Mouse (Mus musculus) megakaryocyte, embryonic 14.5 days (primary cell): Measurements from ENCODE around the gene Zfp367. TPM values are rescaled to one million over a fixed set of nuclear protein-coding genes. Genes with fewer than 3 reads are reported as not detected.

Source experiments
- H3K27me3 ChIP-seq: replicated peaks from 2 replicates; pipeline ENCODE3; 2012; ENCODE audit warnings: inconsistent platforms
- H3K36me3 ChIP-seq: replicated peaks from 2 replicates; pipeline ENCODE3; 2012; ENCODE audit warnings: low read length, inconsistent platforms, mixed read lengths
- H3K4me1 ChIP-seq: 2 replicates; pipeline ENCODE4 v1.6.1; 2012; ENCODE audit warnings: inconsistent platforms
- H3K4me3 ChIP-seq: replicated peaks from 2 replicates; pipeline ENCODE3; 2012; ENCODE audit warnings: moderate library complexity, mild to moderate bottlenecking, inconsistent platforms
- H3K9me3 ChIP-seq: 2 replicates; pipeline ENCODE4 v1.6.1; 2012; ENCODE audit warnings: inconsistent platforms
- FLI1 ChIP-seq: IDR thresholded peaks from 2 replicates; pipeline ENCODE4 v1.6.1; 2012; ENCODE audit warnings: low read length, inconsistent platforms, mixed read lengths
- GATA1 ChIP-seq: IDR thresholded peaks from 3 replicates; pipeline ENCODE4 v1.6.1; 2012; ENCODE audit warnings: mixed read lengths, low read length, inconsistent platforms, borderline replicate concordance
- polyA plus RNA-seq: library from polyadenylated mRNA; stranded (reverse); fragments of >175 nt; gene quantifications from 2 replicates; pipeline ENCODE4 v1.2.3, GENCODE M21; 2012; ENCODE audit warnings: low replicate concordance; ENCODE audit not compliant: insufficient read depth

The Zfp367 gene
- polyA plus RNA-seq, 1 experiment = 2.1 TPM

DNA sequence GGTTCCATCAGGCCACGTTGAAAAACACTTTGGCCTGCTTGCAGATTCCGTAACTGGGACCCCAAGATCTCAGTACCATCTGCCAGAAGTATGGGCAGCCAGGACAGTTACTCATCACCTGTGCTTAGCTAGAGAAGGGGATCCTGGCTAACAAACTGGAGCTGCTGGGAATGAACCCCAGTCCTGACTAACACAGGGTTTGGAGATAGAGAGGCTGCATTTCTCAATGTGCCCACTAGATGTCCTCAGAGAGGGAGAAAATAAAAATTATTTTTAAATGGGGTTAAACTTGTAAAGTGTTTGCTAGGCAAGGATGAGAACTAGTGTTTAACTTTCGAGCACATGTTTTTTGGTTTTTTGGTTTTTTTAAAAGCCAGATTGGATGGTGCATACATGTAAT, 52.8 kb downstream of the Zfp367 start:
- Histone ChIP-seq H3K4me1 (peaks cover 4% of the 10 kb centered on the region; the same call in 1 of the 2 replicates), H3K36me3 (peaks cover 24% of the 10 kb centered on the region), H3K4me3 (no peak overlapping the region), H3K27me3 (no peaks in the 10 kb centered on the region), H3K9me3 (no peaks in the 10 kb centered on the region)
- TF ChIP-seq GATA1 (no peak), FLI1 (no peak)

DNA sequence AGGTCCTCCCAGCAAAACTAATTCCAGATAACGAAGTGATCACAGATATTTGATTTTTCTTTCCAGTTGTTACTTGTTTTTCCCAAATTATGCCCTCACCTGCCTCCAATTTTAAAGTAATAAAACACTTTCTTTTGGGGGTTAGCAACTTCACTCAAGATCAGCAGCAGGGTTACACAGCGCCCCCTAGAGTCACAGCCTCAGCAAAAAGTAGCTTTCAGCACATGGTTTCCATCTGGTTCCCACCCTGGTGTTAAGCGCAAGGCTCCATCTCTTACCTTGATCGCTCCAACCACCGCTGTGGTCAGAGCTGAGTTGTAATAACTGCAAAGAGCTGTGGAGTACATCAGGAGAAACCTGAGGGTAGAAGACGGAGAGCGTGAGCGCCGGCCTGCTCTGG, 54.0 kb downstream of the Zfp367 start:
- no peak for TF ChIP-seq GATA1
- TF ChIP-seq FLI1 = no peak
- Histone ChIP-seq H3K4me1 (peaks cover 4% of the 10 kb centered on the region; the same call in 1 of the 2 replicates), H3K4me3 (no peak overlapping the region), H3K9me3 (no peaks in the 10 kb centered on the region), H3K27me3 (no peaks in the 10 kb centered on the region), H3K36me3 (peaks cover 16% of the 10 kb centered on the region)

DNA sequence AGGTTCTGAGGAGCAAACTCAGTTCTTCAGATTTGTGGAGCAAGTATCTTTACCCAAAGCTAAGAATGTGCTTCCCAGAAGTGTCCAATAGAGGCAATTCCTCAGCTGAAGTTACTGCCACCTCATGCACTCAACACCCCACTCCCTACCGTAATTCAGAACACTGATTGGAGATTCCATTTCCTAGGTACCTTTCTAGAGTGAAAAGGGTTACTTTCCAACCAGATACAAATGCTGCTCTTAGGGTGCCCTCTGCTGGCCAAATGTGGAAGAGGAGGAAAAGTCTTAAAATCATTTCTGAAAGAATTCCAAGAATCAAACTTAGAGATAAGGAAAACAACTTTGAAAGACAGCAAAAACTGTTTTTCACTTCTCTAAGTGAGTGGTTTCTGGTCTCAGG, 59.7 kb downstream of the Zfp367 start:
- TF ChIP-seq FLI1 (no peak), GATA1 (no peak)
- peaks cover 4% of the 10 kb centered on the region; the same call in 1 of the 2 replicates for H3K4me1 ChIP-seq
- peaks cover 9% of the 10 kb centered on the region for H3K36me3 ChIP-seq
- no peaks in the 10 kb centered on the region for H3K9me3 ChIP-seq
- H3K4me3 ChIP-seq = no peak overlapping the region
- peaks cover 7% of the 10 kb centered on the region for H3K27me3 ChIP-seq

DNA sequence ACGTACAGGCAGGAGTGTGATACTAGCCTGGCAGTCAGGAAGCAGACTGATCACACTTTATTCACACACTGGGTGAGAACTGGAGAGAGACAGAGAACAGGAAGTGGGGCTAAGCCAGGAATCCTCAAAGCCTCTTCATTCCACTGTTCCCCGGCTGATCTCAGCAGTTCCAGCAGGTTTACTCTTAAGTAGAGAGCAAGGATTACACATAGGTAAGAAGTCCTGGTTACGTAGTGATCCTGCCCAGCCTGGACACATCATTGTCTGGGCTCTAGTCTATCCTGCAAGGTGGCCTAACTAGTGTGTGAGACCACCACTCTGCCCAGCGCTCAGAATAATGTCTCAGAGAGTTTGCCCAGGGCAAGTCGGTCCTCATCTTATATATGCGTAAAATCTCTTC, 60.2 kb downstream of the Zfp367 start:
- Histone ChIP-seq H3K36me3 (peaks cover 7% of the 10 kb centered on the region), H3K4me3 (no peak overlapping the region), H3K4me1 (peaks cover 4% of the 10 kb centered on the region; the same call in 1 of the 2 replicates), H3K9me3 (no peaks in the 10 kb centered on the region), H3K27me3 (peaks cover 7% of the 10 kb centered on the region)
- TF ChIP-seq FLI1 = no peak
- no peak for TF ChIP-seq GATA1

DNA sequence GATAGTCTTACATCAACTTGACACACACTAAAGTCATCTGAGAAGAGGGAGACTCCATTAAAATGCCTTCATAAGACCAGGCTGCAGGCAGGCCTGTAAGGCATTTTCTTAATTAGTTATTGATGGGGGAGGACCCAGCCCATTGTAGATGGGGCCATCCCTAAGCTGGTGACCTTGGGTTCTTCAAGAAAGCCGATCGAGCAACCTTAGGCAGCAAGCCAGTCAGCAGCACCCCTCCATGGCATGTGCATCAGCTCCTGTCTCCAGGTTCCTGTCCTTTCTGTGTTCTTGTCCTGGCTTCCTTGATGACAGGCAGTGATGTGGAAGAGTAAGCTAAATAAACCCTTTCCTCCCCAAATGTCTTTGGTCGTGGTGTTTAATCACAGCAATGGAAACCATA, 60.9 kb downstream of the Zfp367 start:
- TF ChIP-seq FLI1 (no peak), GATA1 (no peak)
- Histone ChIP-seq H3K36me3 (peaks cover 4% of the 10 kb centered on the region), H3K4me3 (no peak overlapping the region), H3K4me1 (peaks cover under 1% of the 10 kb centered on the region; the same call in 1 of the 2 replicates), H3K9me3 (no peaks in the 10 kb centered on the region), H3K27me3 (peaks cover 10% of the 10 kb centered on the region)

DNA sequence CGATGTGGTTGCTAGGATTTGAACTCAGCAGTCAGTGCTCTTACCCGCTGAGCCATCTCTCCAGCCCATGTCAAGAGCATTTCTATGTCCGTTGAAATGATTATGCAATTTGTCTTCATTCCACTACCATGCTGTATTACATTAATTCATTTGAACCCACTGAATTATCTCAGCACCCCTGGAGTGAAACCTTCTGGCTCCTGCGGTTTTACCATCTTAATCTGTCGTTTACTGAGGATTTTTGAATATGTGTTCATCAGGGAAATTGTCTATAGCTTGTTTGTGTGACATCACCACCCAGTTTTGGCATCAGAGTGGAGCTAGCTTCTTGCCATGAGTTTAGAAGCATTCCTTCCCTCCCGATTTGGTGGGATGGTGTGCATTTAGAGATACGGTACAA, 62.0 kb downstream of the Zfp367 start:
- Histone ChIP-seq H3K36me3 (no peaks in the 10 kb centered on the region), H3K9me3 (no peaks in the 10 kb centered on the region), H3K4me1 (no peaks in the 10 kb centered on the region; the same call in 1 of the 2 replicates), H3K27me3 (peaks cover 10% of the 10 kb centered on the region), H3K4me3 (no peak overlapping the region)
- TF ChIP-seq FLI1 = no peak
- TF ChIP-seq GATA1 = no peak

DNA sequence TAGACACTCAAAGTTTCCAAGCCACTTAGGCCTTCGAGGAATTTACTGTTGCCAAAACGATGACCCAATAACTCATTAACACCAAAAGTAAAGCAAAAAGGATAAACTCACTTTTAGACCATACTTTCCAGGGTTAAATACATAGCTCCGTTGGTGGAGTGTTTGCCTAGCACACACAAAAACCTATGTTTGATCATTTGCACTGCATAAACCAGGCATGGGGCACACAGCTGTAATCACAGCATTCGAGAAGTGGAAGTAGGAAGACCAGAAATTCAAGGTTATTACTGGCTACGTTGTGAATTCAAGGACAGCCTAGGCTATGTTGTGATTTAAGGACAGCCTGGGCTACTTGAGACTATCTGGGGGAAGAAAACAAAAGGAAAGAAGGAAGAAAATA, 62.7 kb downstream of the Zfp367 start:
- no peak for TF ChIP-seq FLI1
- TF ChIP-seq GATA1 = no peak
- Histone ChIP-seq H3K4me3 (no peak overlapping the region), H3K36me3 (no peaks in the 10 kb centered on the region), H3K9me3 (no peaks in the 10 kb centered on the region), H3K4me1 (no peaks in the 10 kb centered on the region; the same call in 1 of the 2 replicates), H3K27me3 (peaks cover 10% of the 10 kb centered on the region)

DNA sequence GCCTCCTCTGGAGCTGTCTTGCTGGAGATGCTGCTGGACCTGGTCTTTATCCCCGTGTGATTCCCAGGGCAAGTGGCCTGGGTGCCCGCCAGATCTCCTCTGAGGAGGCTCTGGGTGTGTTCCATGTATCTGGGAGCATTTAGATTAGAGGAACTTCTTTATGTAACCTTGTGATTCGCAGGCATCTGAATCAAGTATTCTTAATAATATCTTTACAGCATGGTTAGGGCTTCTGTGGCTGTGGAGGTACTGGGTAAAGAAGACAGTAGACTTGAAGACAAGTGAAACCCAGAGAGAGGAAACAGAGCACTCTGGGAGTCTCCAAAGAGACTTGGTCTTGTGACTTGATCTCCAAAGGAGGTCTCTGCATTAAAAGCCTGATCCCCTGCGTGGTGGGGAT, 63.9 kb downstream of the Zfp367 start, which contains the start of gene Hsd17b3:
TSS of gene Hsd17b3 (minus strand) at position 101 of the 400 bp plus-strand sequence.
- Histone ChIP-seq H3K9me3 (no peaks in the 10 kb centered on the region), H3K4me1 (no peaks in the 10 kb centered on the region; the same call in 1 of the 2 replicates), H3K4me3 (no peak within 1 kb of the TSS), H3K36me3 (no peaks in the 10 kb centered on the region), H3K27me3 (peaks cover 10% of the 10 kb centered on the region)
- no peak for TF ChIP-seq GATA1
- no peak for TF ChIP-seq FLI1

DNA sequence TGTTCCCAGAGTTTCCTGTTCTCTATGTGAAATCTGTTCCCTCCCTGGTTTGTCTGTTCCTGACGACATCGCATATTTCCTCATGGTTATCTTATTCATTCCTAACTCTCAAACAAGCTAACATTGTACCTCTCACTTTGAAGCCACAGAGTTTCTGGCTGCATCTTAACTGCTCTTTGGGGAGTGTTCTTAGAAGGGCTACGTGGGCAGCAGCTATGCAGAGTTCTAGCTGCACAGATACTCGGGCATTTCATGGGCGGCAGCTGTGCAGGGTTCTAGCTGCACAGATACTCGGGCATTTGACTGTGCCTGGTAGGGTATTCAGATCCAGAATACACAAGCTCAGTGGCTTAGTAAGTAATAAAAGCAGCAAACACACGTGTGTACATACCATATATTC, 64.9 kb downstream of the Zfp367 start:
- no peaks in the 10 kb centered on the region for H3K36me3 ChIP-seq
- H3K27me3 ChIP-seq = peaks cover 13% of the 10 kb centered on the region
- TF ChIP-seq FLI1 = no peak
- no peak for TF ChIP-seq GATA1
- no peaks in the 10 kb centered on the region for H3K9me3 ChIP-seq
- H3K4me1 ChIP-seq = no peaks in the 10 kb centered on the region
- no peak overlapping the region for H3K4me3 ChIP-seq

DNA sequence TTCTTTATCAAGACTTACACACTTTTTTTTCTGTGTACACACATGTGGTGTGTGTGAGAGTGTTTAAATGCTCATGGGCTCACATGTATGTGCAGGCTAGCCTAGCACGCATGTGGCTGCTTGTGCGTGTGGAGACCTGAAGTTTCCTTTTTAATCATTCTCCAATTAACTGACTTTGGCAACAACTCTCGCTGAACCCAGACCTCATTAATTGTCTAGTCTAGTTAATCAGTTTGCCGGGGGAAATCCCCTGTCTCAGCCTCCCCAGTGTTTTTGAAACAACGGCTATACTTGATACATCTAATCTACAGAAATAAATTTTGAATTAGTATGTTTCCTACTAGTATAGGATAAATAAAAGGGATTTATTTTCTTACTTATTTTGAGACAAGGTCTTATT, 67.0 kb downstream of the Zfp367 start:
- Histone ChIP-seq H3K9me3 (no peaks in the 10 kb centered on the region), H3K4me3 (no peak overlapping the region), H3K36me3 (no peaks in the 10 kb centered on the region), H3K4me1 (no peaks in the 10 kb centered on the region), H3K27me3 (peaks cover 20% of the 10 kb centered on the region)
- no peak for TF ChIP-seq FLI1
- TF ChIP-seq GATA1 = no peak

DNA sequence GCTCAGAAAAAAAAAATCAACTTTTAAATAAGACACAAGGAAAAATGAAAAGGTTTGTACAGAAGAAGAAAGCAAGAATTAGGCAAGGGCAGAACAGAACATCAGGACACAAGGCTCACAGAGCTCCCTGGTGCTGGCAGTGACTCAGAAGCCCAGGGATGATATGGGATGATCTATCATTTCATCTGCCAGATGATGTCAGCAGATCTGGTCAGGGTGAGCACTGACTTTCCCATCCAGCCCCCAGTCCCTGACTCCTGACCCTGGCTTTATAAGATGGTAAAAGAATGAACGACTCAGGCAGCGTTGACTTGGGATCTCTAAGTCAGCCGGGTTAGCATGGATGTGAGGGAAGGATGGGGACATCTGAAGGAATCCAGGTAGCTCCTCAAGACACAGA, 69.7 kb downstream of the Zfp367 start:
- Histone ChIP-seq H3K4me3 (no peak overlapping the region), H3K36me3 (no peaks in the 10 kb centered on the region), H3K4me1 (peaks cover 5% of the 10 kb centered on the region; the same call in 1 of the 2 replicates), H3K27me3 (peaks cover 25% of the 10 kb centered on the region), H3K9me3 (no peaks in the 10 kb centered on the region)
- TF ChIP-seq GATA1 (no peak), FLI1 (no peak)

Other genes with a start within 250 kb of the Zfp367 start
- not detected in 2 replicates for gene Hsd17b3, start 64.0 kb downstream of the Zfp367 start, polyA plus RNA-seq
- 12.2 TPM in 1 of 2 replicates, not detected in the other for gene Slc35d2, start 23.8 kb downstream of the Zfp367 start, polyA plus RNA-seq
- 0.87 and 24.9 TPM in 2 replicates for gene Habp4, start 8.6 kb upstream of the Zfp367 start, polyA plus RNA-seq
- gene Cdc14b, start 122.1 kb upstream of the Zfp367 start, polyA plus RNA-seq = 0.13 TPM in 1 of 2 replicates, not detected in the other
- 0.85 and 1.3 TPM in 2 replicates for gene Aaed1, start 159.5 kb upstream of the Zfp367 start, polyA plus RNA-seq
- 15.0 TPM in 1 of 2 replicates, not detected in the other for gene Ctsl, start 217.7 kb upstream of the Zfp367 start, polyA plus RNA-seq